Mouse (Mus musculus) c-Kit-positive CD71-negative TER-119-negative erythroid progenitor cells, embryonic 14.5 days (primary cell): Measurements from ENCODE around the gene Fcamr.

Experiments used
- DNase-seq: peaks from one replicate; pipeline ENCODE4 v3.0.0-alpha.2; 2013; ENCODE audit warnings: low read depth

Gene Fcamr

GRCm38 (mm10) chr1:130802976-130803375 lies 2.3 kb downstream of the Fcamr start:
- no peak for DNase-seq

GRCm38 (mm10) chr1:130804279-130804678 lies 3.6 kb downstream of the Fcamr start:
- DNase-seq = no peak

- no peak for DNase-seq
Observed at GRCm38 (mm10) chr1:130810906-130811305, 10.2 kb downstream of the Fcamr start.

- DNase-seq = no peak
Observed at GRCm38 (mm10) chr1:130811316-130811715, 10.6 kb downstream of the Fcamr start.

GRCm38 (mm10) chr1:130819737-130820136 lies 19.0 kb downstream of the Fcamr start:
- DNase-seq = no peak

GRCm38 (mm10) chr1:130820316-130821148 lies 19.8 kb downstream of the Fcamr start:
- DNase-seq = no peak

- no peak for DNase-seq
Observed at GRCm38 (mm10) chr1:130821149-130821471, 20.4 kb downstream of the Fcamr start.

- no peak for DNase-seq
Observed at GRCm38 (mm10) chr1:130821911-130822625, 21.4 kb downstream of the Fcamr start.

- no peak for DNase-seq
Observed at GRCm38 (mm10) chr1:130826448-130826847, 25.7 kb downstream of the Fcamr start, which contains the start of gene Pigr. Pigr (plus strand) TSS chr1:130826684.

GRCm38 (mm10) chr1:130828656-130829055 lies 28.0 kb downstream of the Fcamr start:
- no peak for DNase-seq

- DNase-seq = no peak
Observed at GRCm38 (mm10) chr1:130829906-130830830, 29.5 kb downstream of the Fcamr start.

GRCm38 (mm10) chr1:130832230-130833149 lies 31.8 kb downstream of the Fcamr start:
- no peak for DNase-seq

GRCm38 (mm10) chr1:130835161-130835936 lies 34.6 kb downstream of the Fcamr start:
- DNase-seq = no peak

GRCm38 (mm10) chr1:130838288-130838687 lies 37.6 kb downstream of the Fcamr start:
- DNase-seq = peak; percentile 45

GRCm38 (mm10) chr1:130840599-130841379 lies 40.1 kb downstream of the Fcamr start:
- DNase-seq = no peak

GRCm38 (mm10) chr1:130841621-130842020 lies 40.9 kb downstream of the Fcamr start:
- DNase-seq = no peak

- DNase-seq = no peak
Observed at GRCm38 (mm10) chr1:130844516-130844915, 43.8 kb downstream of the Fcamr start.

GRCm38 (mm10) chr1:130849530-130850214 lies 49.0 kb downstream of the Fcamr start:
- no peak for DNase-seq

GRCm38 (mm10) chr1:130850405-130850804 lies 49.7 kb downstream of the Fcamr start:
- no peak for DNase-seq
